Mouse (Mus musculus) brain, adult 2 months (tissue): ENCODE measurements around the gene Gm44511.
A peak's percentile ranks its signal among the peaks of the same experiment; 100 is the strongest.
"Not testable (repeated sequence)": the region's sequence is repeated elsewhere in the genome, so short reads cannot be mapped to it uniquely, and the experiment has no call there.

Source experiments
- DNase-seq: peaks from one replicate; pipeline ENCODE4 v3.0.0; 2011; ENCODE audit warnings: low read depth, low spot score

The Gm44511 gene

GRCm38 (mm10) chr6:128800696-128801095, 25.4 kb downstream of the Gm44511 start:
- DNase-seq, result peak; percentile 12

GRCm38 (mm10) chr6:128799896-128800270, 26.2 kb downstream of the Gm44511 start:
- DNase-seq, result peak; percentile 14

- DNase-seq, result peak; percentile 95
Measured at GRCm38 (mm10) chr6:128799144-128799895, 26.8 kb downstream of the Gm44511 start.

GRCm38 (mm10) chr6:128798772-128799143, 27.4 kb downstream of the Gm44511 start:
- DNase-seq, result peak; percentile 83

- peak; percentile 52 for DNase-seq
Measured at GRCm38 (mm10) chr6:128797936-128798771, 28.0 kb downstream of the Gm44511 start.

GRCm38 (mm10) chr6:128797185-128797905, 28.8 kb downstream of the Gm44511 start:
- no peak for DNase-seq

GRCm38 (mm10) chr6:128796321-128796955, 29.7 kb downstream of the Gm44511 start:
- DNase-seq, result no peak

GRCm38 (mm10) chr6:128793734-128794133, 32.4 kb downstream of the Gm44511 start:
- DNase-seq, result no peak

- DNase-seq, result not testable (repeated sequence)
Measured at GRCm38 (mm10) chr6:128790491-128790994, 35.6 kb downstream of the Gm44511 start.

- DNase-seq, result no peak
Measured at GRCm38 (mm10) chr6:128789115-128789514, 37.0 kb downstream of the Gm44511 start, which contains the start of gene Klrb1c. Gene Klrb1c (minus strand): TSS chr6:128789215.

GRCm38 (mm10) chr6:128788517-128788916, 37.6 kb downstream of the Gm44511 start:
- no peak for DNase-seq

GRCm38 (mm10) chr6:128786396-128786795, 39.7 kb downstream of the Gm44511 start:
- not testable (repeated sequence) for DNase-seq

GRCm38 (mm10) chr6:128769481-128770253, 56.4 kb downstream of the Gm44511 start:
- no peak for DNase-seq

- no peak for DNase-seq
Measured at GRCm38 (mm10) chr6:128768047-128768446, 58.1 kb downstream of the Gm44511 start.

GRCm38 (mm10) chr6:128766486-128767254, 59.4 kb downstream of the Gm44511 start:
- peak; percentile 64 for DNase-seq

GRCm38 (mm10) chr6:128765211-128765610, 60.9 kb downstream of the Gm44511 start:
- no peak for DNase-seq

- no peak for DNase-seq
Measured at GRCm38 (mm10) chr6:128764598-128764997, 61.5 kb downstream of the Gm44511 start.

- peak; percentile 99 for DNase-seq
Measured at GRCm38 (mm10) chr6:128763736-128764523, 62.2 kb downstream of the Gm44511 start.
